Mouse (Mus musculus): ENCODE measurements around the gene Capn2. TPM values are rescaled to one million over a fixed set of nuclear protein-coding genes. Genes with fewer than 3 reads are reported as not detected.

The Capn2 gene
- polyA plus RNA-seq, 1 experiment from 2014 or later: 78.3 TPM

GRCm38 (mm10) chr1:182501815-182502405 lies 15.5 kb downstream of the Capn2 start:
- Histone ChIP-seq H3K4me1 (ENCODE audit: control insufficient read depth, insufficient read depth, low read length) (0 out of 2 replicates have a peak, but pooled peaks cover 2% of the 10 kb centered on the region), H3K27me3 (ENCODE audit: control insufficient read depth, insufficient read depth, low read length) (no peaks in the 10 kb centered on the region), H3K4me3 (ENCODE audit: low read depth, low read length) (no peak overlapping the region), H3K27ac (replicated peaks; ENCODE audit: low read depth, low read length) (no peak overlapping the region), H3K9me3 (ENCODE audit: control insufficient read depth, low read length) (no peaks in the 10 kb centered on the region), H3K4me2 (ENCODE audit: low read depth, severe bottlenecking) (no peak overlapping the region), H3K36me3 (ENCODE audit: control insufficient read depth, insufficient read depth, low read length) (no peaks in the 10 kb centered on the region), H3K9ac (ENCODE audit: low read length) (no peak overlapping the region)
- WGBS: 89% methylated on average over 7 of the region's 7 CpGs
- DNase-seq (ENCODE audit: low spot score) (no peak), ATAC-seq (ENCODE audit: insufficient number of reproducible peaks, low FRiP score, low TSS enrichment, low read depth) (no peak)

GRCm38 (mm10) chr1:182500843-182501242 lies 16.6 kb downstream of the Capn2 start:
- H3K9me3 ChIP-seq (ENCODE audit: control insufficient read depth, low read length): no peaks in the 10 kb centered on the region
- 85% methylated on average over 4 of the region's 4 CpGs for WGBS
- no peaks in the 10 kb centered on the region; the same call in 1 of the 2 replicates for H3K36me3 ChIP-seq (ENCODE audit: control insufficient read depth, insufficient read depth, low read length)
- 0 out of 2 replicates have a peak, but pooled peaks cover 2% of the 10 kb centered on the region for H3K4me1 ChIP-seq (ENCODE audit: control insufficient read depth, insufficient read depth, low read length)
- no peak for ATAC-seq (ENCODE audit: insufficient number of reproducible peaks, low FRiP score, low TSS enrichment, low read depth)
- H3K27me3 ChIP-seq (ENCODE audit: control insufficient read depth, insufficient read depth, low read length): no peaks in the 10 kb centered on the region
- H3K27ac ChIP-seq (replicated peaks; ENCODE audit: low read depth, low read length): no peak overlapping the region
- H3K9ac ChIP-seq (ENCODE audit: low read length): no peak overlapping the region
- no peak overlapping the region for H3K4me3 ChIP-seq (ENCODE audit: low read depth, low read length)
- DNase-seq (ENCODE audit: low spot score): no peak
- no peak overlapping the region for H3K4me2 ChIP-seq (ENCODE audit: low read depth, severe bottlenecking)

GRCm38 (mm10) chr1:182500224-182500623 lies 17.2 kb downstream of the Capn2 start:
- H3K4me3 ChIP-seq (ENCODE audit: low read depth, low read length): no peak overlapping the region
- no peak for ATAC-seq (ENCODE audit: insufficient number of reproducible peaks, low FRiP score, low TSS enrichment, low read depth)
- no peak for DNase-seq (ENCODE audit: low spot score)
- H3K9ac ChIP-seq (ENCODE audit: low read length): no peak overlapping the region
- H3K4me1 ChIP-seq (ENCODE audit: control insufficient read depth, insufficient read depth, low read length): 0 out of 2 replicates have a peak, but pooled peaks cover 2% of the 10 kb centered on the region
- WGBS: 62% methylated on average over 4 of the region's 4 CpGs
- no peaks in the 10 kb centered on the region; the same call in 1 of the 2 replicates for H3K36me3 ChIP-seq (ENCODE audit: control insufficient read depth, insufficient read depth, low read length)
- no peak overlapping the region for H3K27ac ChIP-seq (replicated peaks; ENCODE audit: low read depth, low read length)
- H3K4me2 ChIP-seq (ENCODE audit: low read depth, severe bottlenecking): no peak overlapping the region
- no peaks in the 10 kb centered on the region for H3K27me3 ChIP-seq (ENCODE audit: control insufficient read depth, insufficient read depth, low read length)
- no peaks in the 10 kb centered on the region for H3K9me3 ChIP-seq (ENCODE audit: control insufficient read depth, low read length)

GRCm38 (mm10) chr1:182499443-182500089 lies 17.8 kb downstream of the Capn2 start:
- ATAC-seq (ENCODE audit: insufficient number of reproducible peaks, low FRiP score, low TSS enrichment, low read depth) (no peak), DNase-seq (ENCODE audit: low spot score) (no peak)
- Histone ChIP-seq H3K27ac (replicated peaks; ENCODE audit: low read depth, low read length) (no peak overlapping the region), H3K36me3 (ENCODE audit: control insufficient read depth, insufficient read depth, low read length) (no peaks in the 10 kb centered on the region; the same call in 1 of the 2 replicates), H3K9ac (ENCODE audit: low read length) (no peak overlapping the region), H3K4me1 (ENCODE audit: control insufficient read depth, insufficient read depth, low read length) (0 out of 2 replicates have a peak, but pooled peaks cover 1% of the 10 kb centered on the region), H3K9me3 (ENCODE audit: control insufficient read depth, low read length) (no peaks in the 10 kb centered on the region), H3K4me2 (ENCODE audit: low read depth, severe bottlenecking) (no peak overlapping the region), H3K4me3 (ENCODE audit: low read depth, low read length) (no peak overlapping the region), H3K27me3 (ENCODE audit: control insufficient read depth, insufficient read depth, low read length) (no peaks in the 10 kb centered on the region)
- 81% methylated on average over 9 of the region's 9 CpGs for WGBS

- ATAC-seq (ENCODE audit: insufficient number of reproducible peaks, low FRiP score, low TSS enrichment, low read depth): no peak
- no peaks in the 10 kb centered on the region for H3K4me1 ChIP-seq (ENCODE audit: control insufficient read depth, insufficient read depth, low read length)
- WGBS: 66% methylated on average over 4 of the region's 4 CpGs
- H3K9me3 ChIP-seq (ENCODE audit: control insufficient read depth, low read length): no peaks in the 10 kb centered on the region
- no peaks in the 10 kb centered on the region; the same call in 1 of the 2 replicates for H3K36me3 ChIP-seq (ENCODE audit: control insufficient read depth, insufficient read depth, low read length)
- H3K4me2 ChIP-seq (ENCODE audit: low read depth, severe bottlenecking): no peak overlapping the region
- no peak overlapping the region for H3K4me3 ChIP-seq (ENCODE audit: low read depth, low read length)
- H3K27me3 ChIP-seq (ENCODE audit: control insufficient read depth, insufficient read depth, low read length): no peaks in the 10 kb centered on the region
- H3K27ac ChIP-seq (replicated peaks; ENCODE audit: low read depth, low read length): no peak overlapping the region
- no peak overlapping the region for H3K9ac ChIP-seq (ENCODE audit: low read length)
- DNase-seq (ENCODE audit: low spot score): no peak
Observed at GRCm38 (mm10) chr1:182497736-182498135, 19.7 kb downstream of the Capn2 start.

GRCm38 (mm10) chr1:182496685-182497084 lies 20.7 kb downstream of the Capn2 start:
- Histone ChIP-seq H3K4me1 (ENCODE audit: control insufficient read depth, insufficient read depth, low read length) (no peaks in the 10 kb centered on the region), H3K9ac (ENCODE audit: low read length) (no peak overlapping the region), H3K36me3 (ENCODE audit: control insufficient read depth, insufficient read depth, low read length) (no peaks in the 10 kb centered on the region; the same call in 1 of the 2 replicates), H3K4me2 (ENCODE audit: low read depth, severe bottlenecking) (no peak overlapping the region), H3K27me3 (ENCODE audit: control insufficient read depth, insufficient read depth, low read length) (no peaks in the 10 kb centered on the region), H3K4me3 (ENCODE audit: low read depth, low read length) (no peak overlapping the region), H3K9me3 (ENCODE audit: control insufficient read depth, low read length) (no peaks in the 10 kb centered on the region), H3K27ac (replicated peaks; ENCODE audit: low read depth, low read length) (no peak overlapping the region)
- ATAC-seq (ENCODE audit: insufficient number of reproducible peaks, low FRiP score, low TSS enrichment, low read depth) (no peak), DNase-seq (ENCODE audit: low spot score) (no peak)
- WGBS: 70% methylated on average over 6 of the region's 6 CpGs

GRCm38 (mm10) chr1:182494285-182495145 lies 22.9 kb downstream of the Capn2 start:
- Histone ChIP-seq H3K4me3 (ENCODE audit: low read depth, low read length) (no peak overlapping the region), H3K4me2 (ENCODE audit: low read depth, severe bottlenecking) (no peak overlapping the region), H3K27me3 (ENCODE audit: control insufficient read depth, insufficient read depth, low read length) (no peaks in the 10 kb centered on the region), H3K9me3 (ENCODE audit: control insufficient read depth, low read length) (no peaks in the 10 kb centered on the region), H3K27ac (replicated peaks; ENCODE audit: low read depth, low read length) (no peak overlapping the region), H3K4me1 (ENCODE audit: control insufficient read depth, insufficient read depth, low read length) (no peaks in the 10 kb centered on the region), H3K9ac (ENCODE audit: low read length) (no peak overlapping the region), H3K36me3 (ENCODE audit: control insufficient read depth, insufficient read depth, low read length) (peaks cover 3% of the 10 kb centered on the region; the same call in 1 of the 2 replicates)
- DNase-seq (ENCODE audit: low spot score) (no peak), ATAC-seq (ENCODE audit: insufficient number of reproducible peaks, low FRiP score, low TSS enrichment, low read depth) (no peak)
- WGBS: 72% methylated on average over 17 of the region's 17 CpGs

- no peak overlapping the region for H3K4me2 ChIP-seq (ENCODE audit: low read depth, severe bottlenecking)
- no peak overlapping the region for H3K27ac ChIP-seq (replicated peaks; ENCODE audit: low read depth, low read length)
- H3K4me3 ChIP-seq (ENCODE audit: low read depth, low read length): no peak overlapping the region
- no peaks in the 10 kb centered on the region for H3K9me3 ChIP-seq (ENCODE audit: control insufficient read depth, low read length)
- 95% methylated on average over 6 of the region's 6 CpGs for WGBS
- no peak for ATAC-seq (ENCODE audit: insufficient number of reproducible peaks, low FRiP score, low TSS enrichment, low read depth)
- DNase-seq (ENCODE audit: low spot score): no peak
- H3K27me3 ChIP-seq (ENCODE audit: control insufficient read depth, insufficient read depth, low read length): no peaks in the 10 kb centered on the region
- no peak overlapping the region for H3K9ac ChIP-seq (ENCODE audit: low read length)
- H3K36me3 ChIP-seq (ENCODE audit: control insufficient read depth, insufficient read depth, low read length): peaks cover 7% of the 10 kb centered on the region
- H3K4me1 ChIP-seq (ENCODE audit: control insufficient read depth, insufficient read depth, low read length): no peaks in the 10 kb centered on the region
Observed at GRCm38 (mm10) chr1:182491839-182492238, 25.6 kb downstream of the Capn2 start.

Measured in limb, embryonic 11.5 days (tissue).